Mouse (Mus musculus): ENCODE data around the gene Nhp2. TPM values are rescaled to one million over a fixed set of nuclear protein-coding genes. Genes with fewer than 3 reads are reported as not detected.

The Nhp2 gene
- polyA plus RNA-seq, 1 experiment from 2014 or later = 131 TPM

Other genes starting within 250 kb of the Nhp2 start
- 15.1 and 16.4 TPM in 2 replicates for gene Phykpl, start 35.0 kb upstream of the Nhp2 start, polyA plus RNA-seq (2016; fragmentation: Nextera tagmentation; extraction: Ambion mirVana)
- gene Hnrnpab, start 12.9 kb upstream of the Nhp2 start, polyA plus RNA-seq (2016; fragmentation: Nextera tagmentation; extraction: Ambion mirVana) = 853 and 874 TPM in 2 replicates
- gene Rmnd5b, start 16.2 kb downstream of the Nhp2 start, polyA plus RNA-seq (2016; fragmentation: Nextera tagmentation; extraction: Ambion mirVana) = 43.4 and 44.7 TPM in 2 replicates
- gene N4bp3, start 31.1 kb downstream of the Nhp2 start, polyA plus RNA-seq (2016; fragmentation: Nextera tagmentation; extraction: Ambion mirVana) = 9.5 and 10.5 TPM in 2 replicates
- gene D930048N14Rik, start 31.2 kb downstream of the Nhp2 start, polyA plus RNA-seq (2016; fragmentation: Nextera tagmentation; extraction: Ambion mirVana) = 0.66 and 0.91 TPM in 2 replicates
- 95.4 and 101 TPM in 2 replicates for gene 0610009B22Rik, start 69.1 kb downstream of the Nhp2 start, polyA plus RNA-seq (2016; fragmentation: Nextera tagmentation; extraction: Ambion mirVana)
- gene Sec24a, start 143.9 kb downstream of the Nhp2 start, polyA plus RNA-seq (2016; fragmentation: Nextera tagmentation; extraction: Ambion mirVana) = 14.7 and 14.8 TPM in 2 replicates
- gene Sar1b, start 144.0 kb downstream of the Nhp2 start, polyA plus RNA-seq (2016; fragmentation: Nextera tagmentation; extraction: Ambion mirVana) = 115 and 117 TPM in 2 replicates
- 0.49 and 0.65 TPM in 2 replicates for gene Jade2, start 237.9 kb downstream of the Nhp2 start, polyA plus RNA-seq (2016; fragmentation: Nextera tagmentation; extraction: Ambion mirVana)